Mouse (Mus musculus) limb, embryonic 13.5 days (tissue): Measurements from ENCODE around the gene Tor3a. TPM values are rescaled to one million over a fixed set of nuclear protein-coding genes. Genes with fewer than 3 reads are reported as not detected.

Experiments
- ATAC-seq: fragments of 200-750 bp; cut with Nextera tagmentation; 2 replicates; pipeline ENCODE4 v1.8.0; 2017; ENCODE audit warnings: low read depth, moderate number of reproducible peaks, moderate TSS enrichment; ENCODE audit not compliant: low FRiP score
- H3K27ac ChIP-seq: fragments of 300-500 bp; sonication (generic); 2 replicates; pipeline ENCODE4 v1.5.1; 2015; ENCODE audit warnings: inconsistent platforms, mild to moderate bottlenecking, moderate library complexity
- H3K27me3 ChIP-seq: fragments of 300-500 bp; sonication (generic); 2 replicates; pipeline ENCODE4 v1.6.1; 2015; ENCODE audit warnings: mild to moderate bottlenecking, inconsistent platforms
- H3K36me3 ChIP-seq: fragments of 300-500 bp; sonication (generic); 2 replicates; pipeline ENCODE4 v1.6.1; 2015; ENCODE audit warnings: inconsistent platforms, mild to moderate bottlenecking, moderate library complexity
- H3K4me1 ChIP-seq: fragments of 300-500 bp; sonication (generic); 2 replicates; pipeline ENCODE4 v1.6.1; 2015; ENCODE audit warnings: inconsistent platforms
- H3K4me2 ChIP-seq: fragments of 300-500 bp; sonication (generic); replicated peaks from 2 replicates; pipeline ENCODE4 v1.6.1; 2015; ENCODE audit warnings: inconsistent platforms, mild to moderate bottlenecking, moderate library complexity
- H3K4me3 ChIP-seq: fragments of 300-500 bp; sonication (generic); 2 replicates; pipeline ENCODE4 v1.5.1; 2015; ENCODE audit warnings: moderate library complexity, mild to moderate bottlenecking, inconsistent platforms
- H3K9ac ChIP-seq: fragments of 300-500 bp; sonication (generic); 2 replicates; pipeline ENCODE4 v1.6.1; 2015; ENCODE audit warnings: mild to moderate bottlenecking, inconsistent platforms
- H3K9me3 ChIP-seq: fragments of 300-500 bp; sonication (generic); 2 replicates; pipeline ENCODE4 v1.6.1; 2016; ENCODE audit warnings: inconsistent platforms
- WGBS: fragments of 180-500 bp; shearing (Covaris S2); methylation state at CpG from one replicate; pipeline ENCODE4 v1.1.7; 2015; 5-methylcytosine and 5-hydroxymethylcytosine counted together
- polyA plus RNA-seq: library from polyadenylated mRNA; unstranded; fragments of >200 nt; fragmentation: Nextera tagmentation; extraction: Ambion mirVana; gene quantifications from 2 replicates; pipeline ENCODE4 v1.2.1, GENCODE M21; 2015

Tor3a gene
- polyA plus RNA-seq, 1 experiment from 2014 or later, result 8.3 TPM

DNA sequence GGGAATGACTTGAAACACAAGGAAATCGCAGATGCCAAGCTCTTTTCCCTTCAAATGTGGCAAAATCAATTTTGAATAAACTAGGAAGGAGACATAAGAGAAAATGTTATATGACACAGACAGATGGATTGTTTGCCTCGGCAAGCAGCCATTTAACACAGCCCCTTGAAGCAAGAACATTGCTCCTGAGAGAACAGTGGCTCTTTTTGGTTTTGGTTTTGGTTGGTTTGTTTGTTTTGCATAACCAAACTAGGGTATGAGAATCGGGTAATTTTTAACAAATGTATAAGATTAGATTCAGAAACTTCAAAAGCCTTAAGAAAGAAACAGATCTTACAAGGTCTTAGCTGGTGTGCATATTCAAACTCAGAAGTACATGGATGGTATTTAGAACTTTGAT is 53.2 kb downstream of the Tor3a start:
- no peak overlapping the region for H3K4me3 ChIP-seq
- no peak overlapping the region for H3K9ac ChIP-seq
- H3K27ac ChIP-seq, result no peak overlapping the region
- H3K36me3 ChIP-seq, result peaks cover 24% of the 10 kb centered on the region
- no peaks in the 10 kb centered on the region for H3K9me3 ChIP-seq
- WGBS, result 73% methylated on average over 3 of the region's 3 CpGs
- H3K4me2 ChIP-seq, result no peak overlapping the region
- no peak for ATAC-seq
- no peaks in the 10 kb centered on the region for H3K27me3 ChIP-seq
- peaks cover 11% of the 10 kb centered on the region for H3K4me1 ChIP-seq

DNA sequence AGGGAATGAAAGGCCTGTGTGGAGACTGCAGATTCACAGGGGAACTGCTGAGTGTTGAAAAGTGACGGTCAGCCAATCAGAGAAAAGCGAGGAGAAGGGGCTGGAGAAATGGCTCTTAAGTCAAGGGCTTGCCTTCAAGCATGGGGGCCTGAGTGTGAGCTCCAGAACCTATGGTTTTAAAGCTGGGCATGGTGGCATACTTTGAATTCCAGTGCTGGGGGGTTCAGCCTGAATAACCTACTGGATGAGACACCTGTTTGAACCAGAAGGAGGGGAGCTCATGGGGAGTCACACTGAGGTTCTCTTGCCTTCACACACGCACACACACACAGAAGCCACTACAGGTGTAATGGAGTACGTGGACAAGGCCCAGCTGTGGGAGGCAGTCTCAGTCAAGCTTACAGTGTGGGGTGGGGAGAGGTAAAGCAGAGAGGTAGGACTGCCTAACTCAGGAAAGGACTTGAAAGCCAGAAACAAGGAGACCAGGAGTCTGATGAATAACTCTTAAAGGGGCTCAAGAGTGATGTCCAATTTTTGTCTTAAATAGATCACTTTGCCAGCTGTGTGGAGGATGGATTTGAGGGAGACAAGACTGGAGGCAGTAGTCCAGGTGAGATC is 53.8 kb downstream of the Tor3a start:
- H3K4me2 ChIP-seq, result no peak overlapping the region
- no peak overlapping the region for H3K9ac ChIP-seq
- H3K27me3 ChIP-seq, result no peaks in the 10 kb centered on the region
- peaks cover 17% of the 10 kb centered on the region for H3K4me1 ChIP-seq
- no peaks in the 10 kb centered on the region for H3K9me3 ChIP-seq
- whole genome bisulfite sequencing, result 74% methylated on average over 4 of the region's 4 CpGs
- ATAC-seq, result no peak
- peaks cover 20% of the 10 kb centered on the region for H3K36me3 ChIP-seq
- no peak overlapping the region for H3K4me3 ChIP-seq
- no peak overlapping the region for H3K27ac ChIP-seq

DNA sequence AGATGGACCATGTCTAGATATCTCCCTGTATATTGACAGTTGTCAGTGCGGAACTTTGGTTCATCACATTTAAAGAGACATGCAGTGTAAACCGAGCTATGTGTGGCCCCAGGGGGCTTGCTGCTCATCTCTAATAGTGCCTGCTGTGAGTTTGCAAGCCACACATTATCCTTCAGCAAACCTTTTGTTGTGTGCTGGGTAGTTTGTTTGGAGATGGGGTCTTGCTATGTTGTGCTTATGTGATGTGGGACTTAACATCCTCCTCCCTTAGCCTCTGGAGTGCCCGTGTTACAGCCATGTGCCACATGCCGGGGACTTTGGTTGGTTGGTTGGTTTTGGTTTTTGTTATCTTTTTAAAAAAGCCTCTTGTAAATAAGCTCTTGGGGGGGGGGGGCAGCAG is 56.3 kb downstream of the Tor3a start:
- H3K27ac ChIP-seq, result no peak overlapping the region
- H3K36me3 ChIP-seq, result peaks cover 6% of the 10 kb centered on the region; the same call in 1 of the 2 replicates
- H3K4me2 ChIP-seq, result no peak overlapping the region
- H3K9me3 ChIP-seq, result no peaks in the 10 kb centered on the region
- no peak for ATAC-seq
- 71% methylated on average over 4 of the region's 4 CpGs for WGBS
- no peak overlapping the region for H3K4me3 ChIP-seq
- H3K9ac ChIP-seq, result no peak overlapping the region
- H3K27me3 ChIP-seq, result no peaks in the 10 kb centered on the region
- peaks cover 30% of the 10 kb centered on the region for H3K4me1 ChIP-seq

DNA sequence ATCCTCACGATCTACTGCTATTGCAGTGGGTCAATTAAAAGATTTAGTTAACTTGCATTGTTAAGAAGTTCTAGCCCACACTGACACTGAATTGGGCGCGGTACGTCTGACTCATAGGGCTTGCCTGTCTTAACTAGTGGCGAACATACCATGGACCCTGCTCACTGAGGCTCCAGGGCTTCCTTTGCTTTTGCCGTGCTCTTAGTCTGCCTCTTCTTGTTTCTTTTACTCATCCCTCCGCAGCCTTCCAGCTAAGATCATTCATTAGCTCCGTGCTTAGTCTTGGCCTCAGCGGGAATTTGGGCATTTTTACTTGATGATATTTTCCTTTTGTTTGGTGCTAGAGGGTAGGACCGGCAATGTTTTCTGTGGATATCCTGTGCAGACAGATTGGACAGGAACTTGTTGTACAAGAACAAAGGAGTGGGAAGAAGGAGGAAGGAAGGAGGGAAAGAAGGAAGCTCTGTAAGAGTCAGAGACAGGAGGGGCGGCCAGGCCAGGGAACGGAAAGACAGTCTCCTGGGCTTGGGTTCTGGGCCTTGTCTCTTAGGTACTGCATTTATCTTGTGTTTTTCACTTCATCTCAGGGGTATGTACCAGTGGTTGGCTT is 57.1 kb downstream of the Tor3a start:
- H3K4me2 ChIP-seq, result peak overlapping the region; percentile 7; the same call in 1 of the 2 replicates
- peaks cover 30% of the 10 kb centered on the region for H3K4me1 ChIP-seq
- 0 out of 2 replicates have a peak overlapping the region, but pooled peaks have one; percentile 25 for H3K9ac ChIP-seq
- no peaks in the 10 kb centered on the region for H3K9me3 ChIP-seq
- no peak for ATAC-seq
- H3K27me3 ChIP-seq, result no peaks in the 10 kb centered on the region
- H3K27ac ChIP-seq, result no peak overlapping the region
- peaks cover 1% of the 10 kb centered on the region; the same call in 1 of the 2 replicates for H3K36me3 ChIP-seq
- WGBS, result 51% methylated on average over 12 of the region's 12 CpGs
- H3K4me3 ChIP-seq, result no peak overlapping the region; the same call in 1 of the 2 replicates

DNA sequence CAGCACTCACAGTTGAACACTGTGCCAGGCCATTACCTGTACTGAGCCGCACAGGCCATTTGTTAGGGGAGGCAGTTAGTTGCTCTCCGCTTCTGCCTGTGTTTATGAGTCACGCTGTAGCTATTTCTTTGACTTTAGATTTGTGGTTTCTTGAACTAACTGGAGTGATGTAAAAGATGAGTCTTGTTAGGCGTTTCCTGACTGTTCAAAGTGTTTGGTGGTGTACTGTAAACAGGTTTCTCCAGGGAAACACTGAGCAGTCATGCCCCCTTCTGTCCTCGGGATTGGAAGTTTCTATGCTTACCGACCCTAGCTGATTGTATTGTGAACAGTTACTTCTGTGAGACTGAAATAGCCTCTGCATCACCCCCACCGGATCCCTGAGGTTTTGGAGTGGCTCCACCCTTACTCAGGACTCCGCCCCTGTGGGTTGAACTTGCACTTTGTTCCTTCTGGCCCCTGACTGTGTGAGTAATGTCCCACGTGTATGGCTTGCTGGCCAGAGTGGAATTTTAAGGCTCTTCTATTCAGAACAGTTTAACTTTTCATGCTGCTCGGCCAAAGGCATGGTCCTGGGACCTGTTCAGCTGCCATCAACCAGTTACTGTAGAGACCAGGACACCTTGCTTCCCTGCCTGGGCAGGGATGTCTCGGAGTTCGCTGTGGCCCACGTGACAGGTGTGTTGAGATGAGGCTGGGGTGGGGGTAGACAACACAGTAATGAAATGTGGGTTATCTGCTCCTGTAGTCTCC is 58.6 kb downstream of the Tor3a start:
- WGBS, result 15% methylated on average over 13 of the region's 13 CpGs
- no peaks in the 10 kb centered on the region for H3K27me3 ChIP-seq
- no peak overlapping the region; the same call in 1 of the 2 replicates for H3K27ac ChIP-seq
- H3K4me2 ChIP-seq, result peak overlapping the region; percentile 44
- peaks cover 4% of the 10 kb centered on the region; the same call in 1 of the 2 replicates for H3K36me3 ChIP-seq
- peaks cover 30% of the 10 kb centered on the region for H3K4me1 ChIP-seq
- no peaks in the 10 kb centered on the region for H3K9me3 ChIP-seq
- no peak overlapping the region for H3K9ac ChIP-seq
- peak; percentile 70 for ATAC-seq
- no peak overlapping the region for H3K4me3 ChIP-seq

DNA sequence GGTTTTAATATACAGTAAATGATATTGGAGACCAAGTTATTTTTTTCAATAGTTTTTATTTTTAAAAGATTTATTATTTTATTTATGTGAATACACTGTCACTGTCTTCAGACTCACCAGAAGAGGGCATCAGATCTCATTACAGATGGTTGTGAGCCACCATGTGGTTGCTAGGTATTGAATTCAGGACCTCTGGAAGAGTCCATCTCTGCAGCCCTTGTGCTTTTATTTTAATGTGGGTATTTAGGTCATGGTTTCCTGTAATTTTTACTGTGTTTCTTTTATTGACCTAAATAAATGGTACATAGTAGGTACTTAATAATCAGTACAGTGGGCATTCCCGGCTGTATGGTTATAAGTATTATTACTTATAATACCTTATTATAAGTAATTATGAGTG is 59.4 kb downstream of the Tor3a start:
- 47% methylated on average over 1 of the region's 1 CpGs for WGBS
- H3K4me2 ChIP-seq, result no peak overlapping the region
- H3K36me3 ChIP-seq, result peaks cover 4% of the 10 kb centered on the region; the same call in 1 of the 2 replicates
- no peak overlapping the region for H3K9ac ChIP-seq
- H3K27me3 ChIP-seq, result no peaks in the 10 kb centered on the region
- H3K4me1 ChIP-seq, result peaks cover 28% of the 10 kb centered on the region
- no peak for ATAC-seq
- no peak overlapping the region for H3K27ac ChIP-seq
- H3K9me3 ChIP-seq, result no peaks in the 10 kb centered on the region
- no peak overlapping the region for H3K4me3 ChIP-seq

DNA sequence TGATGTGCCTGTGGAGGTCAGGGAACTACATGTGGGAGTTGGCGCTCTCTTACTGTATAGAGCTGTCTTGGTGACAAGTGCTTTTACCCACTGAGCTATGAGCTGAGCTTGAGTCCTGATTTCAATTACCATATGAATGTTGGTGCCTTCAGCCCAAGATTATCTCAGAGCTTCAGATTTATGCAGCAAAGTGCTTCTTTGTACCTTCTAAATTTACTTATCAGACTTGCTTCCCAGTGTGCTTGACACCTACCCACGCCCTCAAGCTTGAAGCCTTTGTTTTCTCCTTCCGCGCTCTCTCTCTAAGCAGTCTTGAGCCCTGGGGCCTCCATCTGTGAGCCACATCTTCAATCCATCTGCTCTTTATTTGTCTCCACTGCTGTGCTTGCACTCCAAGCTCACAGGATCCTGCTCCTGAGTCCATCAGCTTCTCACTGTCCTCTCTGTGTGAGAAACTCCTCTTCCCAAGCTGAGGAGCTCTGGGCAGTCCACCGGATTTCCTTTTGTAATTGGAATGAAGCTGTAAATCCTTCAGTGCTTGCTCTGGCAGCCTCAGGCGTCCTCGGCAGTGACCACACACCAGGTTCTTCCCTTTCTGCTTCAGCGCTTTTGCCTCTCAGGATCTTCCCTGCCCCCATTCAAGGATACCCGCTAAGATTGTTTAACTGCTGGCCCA is 60.2 kb downstream of the Tor3a start:
- Histone ChIP-seq H3K27ac (peak overlapping the region; percentile 39; the same call in 1 of the 2 replicates), H3K4me3 (no peak overlapping the region), H3K9me3 (no peaks in the 10 kb centered on the region), H3K36me3 (peaks cover 4% of the 10 kb centered on the region; the same call in 1 of the 2 replicates), H3K4me2 (peak overlapping the region; percentile 25; the same call in 1 of the 2 replicates), H3K9ac (0 out of 2 replicates have a peak overlapping the region, but pooled peaks have one; percentile 45), H3K27me3 (no peaks in the 10 kb centered on the region), H3K4me1 (peaks cover 28% of the 10 kb centered on the region)
- 23% methylated on average over 9 of the region's 9 CpGs for WGBS
- ATAC-seq, result peak; percentile 17; the same call in 1 of the 2 replicates

DNA sequence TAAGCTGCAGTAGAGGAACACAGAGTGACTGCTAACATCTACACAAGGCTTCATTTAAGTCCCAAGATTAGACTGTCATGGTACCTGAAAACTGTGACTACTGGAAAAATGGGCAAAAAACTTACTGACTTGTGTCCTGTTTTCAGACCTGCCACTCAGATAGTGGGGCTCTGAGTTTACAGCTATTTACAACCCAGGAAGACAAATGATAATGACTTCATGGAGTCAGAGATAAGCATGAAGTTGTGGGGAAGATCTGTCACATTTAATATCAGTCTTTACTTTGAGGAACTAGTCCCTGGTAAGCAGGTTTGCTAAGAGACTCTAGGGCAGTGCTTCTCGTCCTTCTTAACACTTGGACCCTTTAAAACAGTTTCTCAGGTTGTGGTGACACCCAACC is 63.9 kb downstream of the Tor3a start:
- H3K4me3 ChIP-seq, result no peak overlapping the region
- H3K4me1 ChIP-seq, result peaks cover 19% of the 10 kb centered on the region
- no peak overlapping the region for H3K9ac ChIP-seq
- WGBS, result 92% methylated on average over 1 of the region's 1 CpGs
- no peaks in the 10 kb centered on the region for H3K9me3 ChIP-seq
- H3K27me3 ChIP-seq, result no peaks in the 10 kb centered on the region
- peaks cover 4% of the 10 kb centered on the region; the same call in 1 of the 2 replicates for H3K36me3 ChIP-seq
- H3K27ac ChIP-seq, result no peak overlapping the region
- H3K4me2 ChIP-seq, result no peak overlapping the region
- no peak for ATAC-seq

DNA sequence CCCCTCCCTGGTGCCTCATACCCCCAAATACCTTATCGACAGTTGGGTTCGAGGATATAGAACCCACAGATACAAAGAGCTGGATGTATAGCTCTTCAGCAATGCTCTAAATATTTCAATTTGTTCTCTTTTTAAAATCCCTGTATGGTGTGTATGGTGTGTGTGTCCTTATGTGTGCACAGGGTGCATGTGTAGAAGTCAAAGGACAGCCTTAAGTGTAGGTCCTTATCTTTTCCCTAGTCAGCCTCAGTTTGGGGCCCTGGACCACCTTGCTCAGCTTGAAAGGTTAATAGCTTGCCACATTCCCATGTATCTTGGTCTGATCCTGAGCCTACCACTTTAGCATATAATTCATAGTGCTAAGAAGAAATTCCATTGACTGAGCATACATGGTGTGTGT is 65.7 kb downstream of the Tor3a start:
- Histone ChIP-seq H3K27ac (no peak overlapping the region), H3K9me3 (no peaks in the 10 kb centered on the region), H3K9ac (no peak overlapping the region), H3K4me2 (no peak overlapping the region), H3K27me3 (no peaks in the 10 kb centered on the region), H3K4me3 (no peak overlapping the region), H3K36me3 (peaks cover 4% of the 10 kb centered on the region; the same call in 1 of the 2 replicates), H3K4me1 (peaks cover 12% of the 10 kb centered on the region)
- ATAC-seq, result no peak
- 97% methylated on average over 2 of the region's 2 CpGs for WGBS

DNA sequence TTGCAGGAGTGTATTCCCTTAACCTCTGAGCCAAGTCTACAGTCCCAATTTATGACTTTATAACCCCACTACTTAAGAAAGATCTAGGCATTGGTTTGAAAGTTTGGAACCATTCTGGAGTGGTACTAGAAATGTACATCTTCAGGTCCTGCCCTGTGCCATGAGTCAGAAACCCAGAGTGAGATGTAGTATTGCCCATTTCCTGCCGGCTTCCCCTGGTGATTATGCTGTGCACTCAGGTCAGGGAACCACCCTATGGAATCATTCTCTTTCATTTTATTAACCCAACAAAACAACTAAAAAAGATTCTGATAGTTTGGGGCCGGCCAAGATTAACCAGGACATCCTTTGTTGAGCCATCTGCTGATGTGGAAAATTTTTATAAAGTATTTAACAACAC is 68.2 kb downstream of the Tor3a start:
- peaks cover 12% of the 10 kb centered on the region for H3K4me1 ChIP-seq
- H3K4me2 ChIP-seq, result no peak overlapping the region
- H3K9ac ChIP-seq, result no peak overlapping the region
- no peak overlapping the region for H3K27ac ChIP-seq
- H3K27me3 ChIP-seq, result no peaks in the 10 kb centered on the region
- no peak overlapping the region for H3K4me3 ChIP-seq
- no peaks in the 10 kb centered on the region for H3K36me3 ChIP-seq
- H3K9me3 ChIP-seq, result no peaks in the 10 kb centered on the region
- WGBS, result 71% methylated on average over 2 of the region's 2 CpGs
- no peak for ATAC-seq

DNA sequence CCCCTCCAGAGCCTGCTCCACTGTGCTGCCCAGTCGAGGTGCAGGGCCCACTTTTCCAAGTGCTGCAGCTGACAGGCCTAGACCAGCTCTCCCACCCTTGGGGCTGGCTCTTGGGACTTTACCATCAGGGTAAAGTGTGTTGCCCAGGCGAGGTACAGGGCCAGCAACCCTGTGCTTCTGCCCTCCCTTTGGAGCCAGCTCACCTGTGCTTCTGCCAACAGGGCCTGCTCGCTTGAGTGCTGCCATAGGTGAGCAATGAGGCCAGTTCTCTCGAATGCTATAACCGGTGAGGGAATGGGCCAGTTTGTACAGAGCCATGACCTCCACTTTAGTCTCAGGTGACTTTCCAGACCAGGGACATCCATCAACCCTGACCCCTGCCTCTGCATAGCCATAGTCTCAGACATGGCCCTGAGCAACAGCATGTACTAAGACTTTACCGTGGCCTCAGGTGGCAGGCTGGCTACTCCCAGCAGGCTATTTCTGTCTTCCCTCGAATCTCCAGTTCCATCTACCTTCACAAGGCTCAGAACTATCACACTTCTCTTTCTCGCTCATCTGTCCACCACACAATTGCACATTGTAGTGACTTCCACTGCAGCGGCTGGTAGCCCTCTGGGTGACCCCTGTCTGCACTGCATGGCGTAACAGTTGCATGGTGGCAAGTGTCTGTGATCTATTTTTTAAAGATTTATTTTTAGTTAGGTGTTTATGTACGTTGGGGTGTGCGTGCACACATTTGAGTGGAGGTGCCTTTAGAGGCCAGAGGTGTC is 68.9 kb downstream of the Tor3a start:
- Histone ChIP-seq H3K27ac (no peak overlapping the region), H3K27me3 (no peaks in the 10 kb centered on the region), H3K9me3 (no peaks in the 10 kb centered on the region), H3K4me1 (peaks cover 12% of the 10 kb centered on the region), H3K4me2 (no peak overlapping the region), H3K9ac (no peak overlapping the region), H3K36me3 (no peaks in the 10 kb centered on the region), H3K4me3 (no peak overlapping the region)
- 73% methylated on average over 12 of the region's 12 CpGs for WGBS
- ATAC-seq, result no peak
